Mouse (Mus musculus) heart, embryonic 15.5 days (tissue): Measurements from ENCODE around the gene Ppp2r5c. TPM values are rescaled to one million over a fixed set of nuclear protein-coding genes. Genes with fewer than 3 reads are reported as not detected.

Experiments
- ATAC-seq: fragments of 200-750 bp; cut with Nextera tagmentation; replicated peaks from 2 replicates; pipeline ENCODE4 v1.8.0; 2017; ENCODE audit warnings: low read depth, moderate TSS enrichment; ENCODE audit not compliant: insufficient number of reproducible peaks, insufficient read depth, low FRiP score
- H3K27ac ChIP-seq: fragments of 300-500 bp; sonication (generic); 2 replicates; pipeline ENCODE4 v1.5.1; 2015; ENCODE audit warnings: mild to moderate bottlenecking, inconsistent platforms
- H3K27me3 ChIP-seq: fragments of 300-500 bp; sonication (generic); 2 replicates; pipeline ENCODE4 v1.6.1; 2015; ENCODE audit warnings: inconsistent platforms
- H3K36me3 ChIP-seq: fragments of 300-500 bp; sonication (generic); 2 replicates; pipeline ENCODE4 v1.6.1; 2015; ENCODE audit warnings: mild to moderate bottlenecking, inconsistent platforms
- H3K4me1 ChIP-seq: fragments of 300-500 bp; sonication (generic); replicated peaks from 2 replicates; pipeline ENCODE4 v1.6.1; 2015; ENCODE audit warnings: inconsistent platforms
- H3K4me2 ChIP-seq: fragments of 300-500 bp; sonication (generic); 2 replicates; pipeline ENCODE4 v1.6.1; 2015; ENCODE audit warnings: inconsistent platforms, mild to moderate bottlenecking, moderate library complexity
- H3K4me3 ChIP-seq: fragments of 300-500 bp; sonication (generic); 2 replicates; pipeline ENCODE4 v1.5.1; 2015; ENCODE audit warnings: mild to moderate bottlenecking, inconsistent platforms
- H3K9ac ChIP-seq: fragments of 300-500 bp; sonication (generic); 2 replicates; pipeline ENCODE4 v1.6.1; 2015; ENCODE audit warnings: mild to moderate bottlenecking, inconsistent platforms
- H3K9me3 ChIP-seq: fragments of 300-500 bp; sonication (generic); replicated peaks from 2 replicates; pipeline ENCODE4 v1.6.1; 2016; ENCODE audit warnings: inconsistent platforms
- WGBS: fragments of 180-500 bp; shearing (Covaris S2); methylation state at CpG from one replicate; pipeline ENCODE4 v1.1.7; 2015; ENCODE audit warnings: mixed read lengths; 5-methylcytosine and 5-hydroxymethylcytosine counted together
- polyA plus RNA-seq: library from polyadenylated mRNA; unstranded; fragments of >200 nt; fragmentation: Nextera tagmentation; extraction: Ambion mirVana; gene quantifications from 2 replicates; pipeline ENCODE4 v1.2.1, GENCODE M21; 2015

Ppp2r5c gene
- polyA plus RNA-seq, 1 experiment from 2014 or later: 117 TPM

GRCm38 (mm10) chr12:110503406-110504144 lies 56.7 kb downstream of the Ppp2r5c start:
- no peaks in the 10 kb centered on the region for H3K27me3 ChIP-seq
- 77% methylated on average over 8 of the region's 8 CpGs for WGBS
- H3K4me1 ChIP-seq: peaks cover 85% of the 10 kb centered on the region
- H3K4me2 ChIP-seq: no peak overlapping the region
- no peak overlapping the region for H3K4me3 ChIP-seq
- no peak overlapping the region for H3K27ac ChIP-seq
- no peak overlapping the region for H3K9ac ChIP-seq
- no peaks in the 10 kb centered on the region for H3K9me3 ChIP-seq
- H3K36me3 ChIP-seq: no peaks in the 10 kb centered on the region
- no peak for ATAC-seq

GRCm38 (mm10) chr12:110504145-110504490 lies 57.2 kb downstream of the Ppp2r5c start:
- 0 out of 2 replicates have a peak overlapping the region, but pooled peaks have one; percentile 19 for H3K27ac ChIP-seq
- H3K4me2 ChIP-seq: no peak overlapping the region
- H3K4me3 ChIP-seq: no peak overlapping the region
- no peaks in the 10 kb centered on the region for H3K36me3 ChIP-seq
- no peaks in the 10 kb centered on the region for H3K9me3 ChIP-seq
- 57% methylated on average over 9 of the region's 9 CpGs for WGBS
- no peak for ATAC-seq
- H3K27me3 ChIP-seq: no peaks in the 10 kb centered on the region
- H3K9ac ChIP-seq: 0 out of 2 replicates have a peak overlapping the region, but pooled peaks have one; percentile 8
- peaks cover 83% of the 10 kb centered on the region for H3K4me1 ChIP-seq

GRCm38 (mm10) chr12:110504793-110505192 lies 57.9 kb downstream of the Ppp2r5c start:
- Histone ChIP-seq H3K9ac (0 out of 2 replicates have a peak overlapping the region, but pooled peaks have one; percentile 8), H3K27ac (peak overlapping the region; percentile 29; the same call in 1 of the 2 replicates)

GRCm38 (mm10) chr12:110506046-110506445 lies 59.1 kb downstream of the Ppp2r5c start:
- H3K9me3 ChIP-seq: no peaks in the 10 kb centered on the region
- H3K4me3 ChIP-seq: no peak overlapping the region
- WGBS: 50% methylated on average over 5 of the region's 5 CpGs
- H3K27me3 ChIP-seq: no peaks in the 10 kb centered on the region
- ATAC-seq: no peak
- H3K27ac ChIP-seq: no peak overlapping the region
- H3K36me3 ChIP-seq: no peaks in the 10 kb centered on the region
- H3K4me1 ChIP-seq: peaks cover 85% of the 10 kb centered on the region
- no peak overlapping the region for H3K9ac ChIP-seq
- H3K4me2 ChIP-seq: no peak overlapping the region

More at GRCm38 (mm10) chr12:110504793-110505192, 57.9 kb downstream of the Ppp2r5c start:
- 20% methylated on average over 3 of the region's 3 CpGs for WGBS
- H3K4me2 ChIP-seq: no peak overlapping the region
- H3K27me3 ChIP-seq: no peaks in the 10 kb centered on the region
- no peaks in the 10 kb centered on the region for H3K36me3 ChIP-seq
- H3K9me3 ChIP-seq: no peaks in the 10 kb centered on the region
- peaks cover 83% of the 10 kb centered on the region for H3K4me1 ChIP-seq
- H3K4me3 ChIP-seq: no peak overlapping the region
- ATAC-seq: no peak

GRCm38 (mm10) chr12:110507714-110508297 lies 60.9 kb downstream of the Ppp2r5c start:
- no peaks in the 10 kb centered on the region for H3K27me3 ChIP-seq
- H3K4me1 ChIP-seq: peaks cover 84% of the 10 kb centered on the region
- no peak overlapping the region for H3K4me3 ChIP-seq
- H3K4me2 ChIP-seq: no peak overlapping the region
- 54% methylated on average over 9 of the region's 9 CpGs for WGBS
- no peak for ATAC-seq
- no peak overlapping the region for H3K9ac ChIP-seq
- H3K36me3 ChIP-seq: no peaks in the 10 kb centered on the region
- H3K27ac ChIP-seq: 0 out of 2 replicates have a peak overlapping the region, but pooled peaks have one; percentile 11
- no peaks in the 10 kb centered on the region for H3K9me3 ChIP-seq

GRCm38 (mm10) chr12:110508680-110509079 lies 61.8 kb downstream of the Ppp2r5c start:
- H3K36me3 ChIP-seq: no peaks in the 10 kb centered on the region
- no peaks in the 10 kb centered on the region for H3K9me3 ChIP-seq
- H3K27me3 ChIP-seq: no peaks in the 10 kb centered on the region
- no peak overlapping the region for H3K9ac ChIP-seq
- H3K4me3 ChIP-seq: no peak overlapping the region
- WGBS: 71% methylated on average over 5 of the region's 5 CpGs
- H3K4me1 ChIP-seq: peaks cover 80% of the 10 kb centered on the region
- H3K27ac ChIP-seq: peak overlapping the region; percentile 11; the same call in 1 of the 2 replicates
- H3K4me2 ChIP-seq: no peak overlapping the region
- no peak for ATAC-seq

- H3K4me1 ChIP-seq: peaks cover 69% of the 10 kb centered on the region
These were observed 63.4 kb downstream of the Ppp2r5c start for GRCm38 (mm10) chr12:110510171-110510871.

GRCm38 (mm10) chr12:110511201-110511600 lies 64.3 kb downstream of the Ppp2r5c start:
- Histone ChIP-seq H3K27ac (peak overlapping the region; percentile 85), H3K27me3 (no peaks in the 10 kb centered on the region), H3K9ac (no peak overlapping the region), H3K4me3 (no peak overlapping the region), H3K4me2 (no peak overlapping the region), H3K4me1 (peaks cover 66% of the 10 kb centered on the region), H3K9me3 (no peaks in the 10 kb centered on the region), H3K36me3 (no peaks in the 10 kb centered on the region)
- whole genome bisulfite sequencing: 66% methylated on average over 12 of the region's 12 CpGs
- ATAC-seq: no peak

More at GRCm38 (mm10) chr12:110510171-110510871, 63.4 kb downstream of the Ppp2r5c start:
- H3K4me3 ChIP-seq: no peak overlapping the region
- no peak overlapping the region for H3K9ac ChIP-seq
- no peaks in the 10 kb centered on the region for H3K27me3 ChIP-seq
- no peak; the same call in 1 of the 2 replicates for ATAC-seq
- H3K4me2 ChIP-seq: no peak overlapping the region
- H3K27ac ChIP-seq: peak overlapping the region; percentile 85
- 59% methylated on average over 9 of the region's 9 CpGs for WGBS
- H3K36me3 ChIP-seq: no peaks in the 10 kb centered on the region
- H3K9me3 ChIP-seq: no peaks in the 10 kb centered on the region

- H3K27me3 ChIP-seq: no peaks in the 10 kb centered on the region
- H3K9me3 ChIP-seq: no peaks in the 10 kb centered on the region
- H3K9ac ChIP-seq: no peak overlapping the region
- no peak overlapping the region for H3K4me3 ChIP-seq
- H3K27ac ChIP-seq: peak overlapping the region; percentile 28
- H3K4me2 ChIP-seq: no peak overlapping the region
- peaks cover 63% of the 10 kb centered on the region for H3K4me1 ChIP-seq
- H3K36me3 ChIP-seq: 0 out of 2 replicates have a peak, but pooled peaks cover 3% of the 10 kb centered on the region
- ATAC-seq: no peak
- 62% methylated on average over 9 of the region's 9 CpGs for WGBS
These were observed 65.0 kb downstream of the Ppp2r5c start for GRCm38 (mm10) chr12:110511856-110512433.

GRCm38 (mm10) chr12:110512884-110513283 lies 66.0 kb downstream of the Ppp2r5c start:
- H3K36me3 ChIP-seq: peaks cover 12% of the 10 kb centered on the region; the same call in 1 of the 2 replicates
- H3K27ac ChIP-seq: 0 out of 2 replicates have a peak overlapping the region, but pooled peaks have one; percentile 28
- no peak for ATAC-seq
- no peaks in the 10 kb centered on the region for H3K27me3 ChIP-seq
- H3K4me1 ChIP-seq: peaks cover 55% of the 10 kb centered on the region
- no peak overlapping the region for H3K4me3 ChIP-seq
- no peak overlapping the region for H3K4me2 ChIP-seq
- 78% methylated on average over 7 of the region's 7 CpGs for WGBS
- H3K9ac ChIP-seq: no peak overlapping the region
- H3K9me3 ChIP-seq: no peaks in the 10 kb centered on the region

GRCm38 (mm10) chr12:110515676-110516075 lies 68.8 kb downstream of the Ppp2r5c start:
- no peak for ATAC-seq
- H3K9ac ChIP-seq: no peak overlapping the region
- peaks cover 36% of the 10 kb centered on the region for H3K4me1 ChIP-seq
- no peaks in the 10 kb centered on the region for H3K9me3 ChIP-seq
- no peak overlapping the region for H3K4me3 ChIP-seq
- no peak overlapping the region for H3K27ac ChIP-seq
- no peak overlapping the region for H3K4me2 ChIP-seq
- WGBS: 85% methylated on average over 8 of the region's 8 CpGs
- H3K27me3 ChIP-seq: no peaks in the 10 kb centered on the region
- peaks cover 15% of the 10 kb centered on the region; the same call in 1 of the 2 replicates for H3K36me3 ChIP-seq
